Mouse (Mus musculus): ENCODE data around the gene Oit1.

Oit1 gene

DNA sequence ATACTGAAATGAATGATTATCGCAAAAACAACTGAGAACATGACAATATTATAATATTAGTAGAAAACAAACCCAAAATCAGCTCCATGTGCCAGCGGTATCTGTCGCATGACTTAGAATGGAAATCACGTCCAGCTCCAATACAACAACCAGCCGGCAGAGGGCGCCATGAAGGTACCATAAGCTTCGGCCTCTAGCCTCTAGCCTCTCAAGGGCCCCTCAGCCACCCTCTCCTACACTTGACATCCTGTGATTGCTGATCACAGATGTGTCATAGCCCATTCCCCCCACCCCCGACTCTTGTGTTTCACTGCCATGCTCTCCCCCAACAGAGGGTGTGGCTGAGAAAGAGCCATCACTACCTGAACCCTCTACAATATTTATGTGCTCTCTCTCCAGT is 78.3 kb downstream of the Oit1 start:
- DNase-seq (ENCODE audit: low read depth, low spot score): peak; percentile 37

Data from embryo, embryonic 11.5 days (tissue).